Mouse (Mus musculus) liver, postnatal 0 days (tissue): ENCODE measurements around the gene Gpha2. TPM values are rescaled to one million over a fixed set of nuclear protein-coding genes. Genes with fewer than 3 reads are reported as not detected.

Experiments used
- ATAC-seq: fragments of 200-750 bp; cut with Nextera tagmentation; 2 replicates; pipeline ENCODE4 v1.8.0; 2017; ENCODE audit warnings: mild to moderate bottlenecking, moderate library complexity
- DNase-seq: peaks from one replicate; pipeline ENCODE4 v3.0.0-alpha.2; 2016
- H3K27ac ChIP-seq: fragments of 300-500 bp; sonication (generic); 2 replicates; pipeline ENCODE4 v1.5.1; 2014; ENCODE audit warnings: antibody characterized with exemption, moderate library complexity, mild to moderate bottlenecking, low read depth
- H3K27me3 ChIP-seq: fragments of 300-500 bp; sonication (generic); 2 replicates; pipeline ENCODE4 v1.6.1; 2014; ENCODE audit warnings: low read length, control low read depth, mixed read lengths; ENCODE audit not compliant: insufficient read depth
- H3K36me3 ChIP-seq: fragments of 300-500 bp; sonication (generic); replicated peaks from 2 replicates; pipeline ENCODE4 v1.6.1; 2014; ENCODE audit warnings: mild to moderate bottlenecking, control low read depth, low read length, moderate library complexity, mixed read lengths; ENCODE audit not compliant: insufficient read depth
- H3K4me1 ChIP-seq: fragments of 300-500 bp; sonication (generic); 2 replicates; pipeline ENCODE4 v1.6.1; 2014; ENCODE audit warnings: antibody characterized with exemption, mild to moderate bottlenecking, control low read depth; ENCODE audit not compliant: insufficient read depth
- H3K4me2 ChIP-seq: fragments of 300-500 bp; sonication (generic); 2 replicates; pipeline ENCODE4 v1.6.1; 2014; ENCODE audit warnings: low read depth, mild to moderate bottlenecking, low read length, moderate library complexity, mixed read lengths
- H3K4me3 ChIP-seq: fragments of 300-500 bp; sonication (generic); 2 replicates; pipeline ENCODE4 v1.5.1; 2014; ENCODE audit warnings: low read depth, low read length
- H3K9ac ChIP-seq: fragments of 300-500 bp; sonication (generic); replicated peaks from 2 replicates; pipeline ENCODE4 v1.6.1; 2014; ENCODE audit warnings: mild to moderate bottlenecking, moderate library complexity
- H3K9me3 ChIP-seq: fragments of 300-500 bp; sonication (generic); 2 replicates; pipeline ENCODE4 v1.6.1; 2016; ENCODE audit warnings: mild to moderate bottlenecking, control low read depth, low read length, mixed read lengths
- CTCF ChIP-seq: sonication (generic); IDR thresholded peaks from 2 replicates; pipeline ENCODE4 v1.5.1; 2016; ENCODE audit warnings: antibody characterized with exemption, low read depth
- EP300 ChIP-seq: IDR thresholded peaks from 2 replicates; pipeline ENCODE4 v1.6.1; 2016; ENCODE audit warnings: antibody characterized with exemption, low read depth, mild to moderate bottlenecking
- WGBS: fragments of 180-500 bp; shearing (Covaris S2); extraction: QIAGEN DNeasy Blood & Tissue Kit; methylation state at CpG from one replicate; pipeline ENCODE4 v1.1.7; 2014; ENCODE audit not compliant: insufficient replicate concordance; 5-methylcytosine and 5-hydroxymethylcytosine counted together
- polyA plus RNA-seq: library from polyadenylated mRNA; unstranded; fragments of >200 nt; fragmentation: Nextera tagmentation; extraction: Ambion mirVana; gene quantifications from 2 replicates; pipeline ENCODE4 v1.2.1, GENCODE M21; 2015

The Gpha2 gene
- polyA plus RNA-seq, result not detected in 2 replicates

- WGBS, result 51% methylated on average over 2 of the region's 2 CpGs
- H3K27ac ChIP-seq, result no peak within 1 kb of the TSS
- TF ChIP-seq EP300 (no peak), CTCF (no peak)
- H3K4me2 ChIP-seq, result no peak within 1 kb of the TSS
- no peak within 1 kb of the TSS for H3K4me3 ChIP-seq
- DNase-seq, result peak; percentile 14
- no peak for ATAC-seq
- no peaks in the 10 kb centered on the region for H3K27me3 ChIP-seq
- H3K9me3 ChIP-seq, result no peaks in the 10 kb centered on the region
- no peak within 1 kb of the TSS for H3K9ac ChIP-seq
- H3K36me3 ChIP-seq, result no peaks in the 10 kb centered on the region; the same call in 1 of the 2 replicates
- no peaks in the 10 kb centered on the region for H3K4me1 ChIP-seq
Measured at GRCm38 (mm10) chr19:6226135-6226534, at the start of gene Gpha2. Gpha2 (plus strand) TSS chr19:6226380.

- no peaks in the 10 kb centered on the region for H3K4me1 ChIP-seq
- TF ChIP-seq EP300, result no peak
- no peak for TF ChIP-seq CTCF
Measured at GRCm38 (mm10) chr19:6178775-6179174, 47.4 kb upstream of the Gpha2 start.

GRCm38 (mm10) chr19:6181629-6182028, 44.6 kb upstream of the Gpha2 start:
- Histone ChIP-seq H3K27me3 (no peaks in the 10 kb centered on the region), H3K4me1 (no peaks in the 10 kb centered on the region), H3K4me3 (no peak overlapping the region), H3K27ac (no peak overlapping the region), H3K9me3 (no peaks in the 10 kb centered on the region), H3K36me3 (no peaks in the 10 kb centered on the region), H3K4me2 (no peak overlapping the region), H3K9ac (no peak overlapping the region)
- ATAC-seq (no peak), DNase-seq (no peak)
- 10% methylated on average over 5 of the region's 5 CpGs for whole genome bisulfite sequencing
- TF ChIP-seq EP300 (no peak), CTCF (no peak)

More at GRCm38 (mm10) chr19:6178775-6179174, 47.4 kb upstream of the Gpha2 start:
- DNase-seq (no peak), ATAC-seq (no peak)
- Histone ChIP-seq H3K4me2 (no peak overlapping the region), H3K9me3 (no peaks in the 10 kb centered on the region), H3K9ac (no peak overlapping the region), H3K4me3 (no peak overlapping the region), H3K36me3 (no peaks in the 10 kb centered on the region), H3K27ac (no peak overlapping the region), H3K27me3 (no peaks in the 10 kb centered on the region)
- 79% methylated on average over 6 of the region's 6 CpGs for WGBS

- H3K4me3 ChIP-seq, result no peak overlapping the region
- H3K27me3 ChIP-seq, result no peaks in the 10 kb centered on the region
- WGBS, result 15% methylated on average over 3 of the region's 3 CpGs
- DNase-seq (no peak), ATAC-seq (no peak)
- H3K4me2 ChIP-seq, result 0 out of 2 replicates have a peak overlapping the region, but pooled peaks have one; percentile 9
- H3K36me3 ChIP-seq, result no peaks in the 10 kb centered on the region
- no peak for TF ChIP-seq CTCF
- TF ChIP-seq EP300, result no peak
- H3K9me3 ChIP-seq, result no peaks in the 10 kb centered on the region
- no peaks in the 10 kb centered on the region for H3K4me1 ChIP-seq
- no peak overlapping the region for H3K27ac ChIP-seq
- H3K9ac ChIP-seq, result no peak overlapping the region
Measured at GRCm38 (mm10) chr19:6182534-6182933, 43.6 kb upstream of the Gpha2 start.

- DNase-seq (no peak), ATAC-seq (no peak)
- Histone ChIP-seq H3K9me3 (no peaks in the 10 kb centered on the region), H3K4me2 (no peak within 1 kb of the TSS), H3K9ac (no peak within 1 kb of the TSS), H3K27ac (no peak within 1 kb of the TSS), H3K36me3 (no peaks in the 10 kb centered on the region), H3K4me1 (no peaks in the 10 kb centered on the region), H3K4me3 (no peak within 1 kb of the TSS), H3K27me3 (no peaks in the 10 kb centered on the region)
- 78% methylated on average over 23 of the region's 23 CpGs for WGBS
- TF ChIP-seq CTCF (no peak), EP300 (no peak)
Measured at GRCm38 (mm10) chr19:6184131-6184530, 42.0 kb upstream of the Gpha2 start, which contains the start of gene Majin. Majin (plus strand) TSS chr19:6184388.

GRCm38 (mm10) chr19:6204265-6204664, 21.9 kb upstream of the Gpha2 start:
- WGBS, result 70% methylated on average over 2 of the region's 2 CpGs
- no peaks in the 10 kb centered on the region for H3K4me1 ChIP-seq
- TF ChIP-seq EP300, result no peak
- no peak for TF ChIP-seq CTCF

GRCm38 (mm10) chr19:6206716-6207115, 19.5 kb upstream of the Gpha2 start:
- H3K27me3 ChIP-seq, result no peaks in the 10 kb centered on the region
- no peak overlapping the region for H3K27ac ChIP-seq
- no peaks in the 10 kb centered on the region for H3K4me1 ChIP-seq
- WGBS, result 74% methylated on average over 5 of the region's 5 CpGs
- H3K9ac ChIP-seq, result no peak overlapping the region
- H3K4me3 ChIP-seq, result no peak overlapping the region
- ATAC-seq, result no peak
- no peak overlapping the region for H3K4me2 ChIP-seq
- no peaks in the 10 kb centered on the region for H3K36me3 ChIP-seq
- no peak for DNase-seq
- H3K9me3 ChIP-seq, result no peaks in the 10 kb centered on the region
- TF ChIP-seq CTCF, result no peak
- no peak for TF ChIP-seq EP300

More at GRCm38 (mm10) chr19:6204265-6204664, 21.9 kb upstream of the Gpha2 start:
- Histone ChIP-seq H3K4me2 (no peak overlapping the region), H3K27ac (no peak overlapping the region), H3K27me3 (no peaks in the 10 kb centered on the region), H3K9me3 (no peaks in the 10 kb centered on the region), H3K4me3 (no peak overlapping the region), H3K36me3 (no peaks in the 10 kb centered on the region), H3K9ac (no peak overlapping the region)
- DNase-seq (no peak), ATAC-seq (no peak)
